Mouse (Mus musculus) T-helper 2 cell (primary cell): ENCODE data around the gene Fras1.

Experiments
- in situ Hi-C: fragments of 300-600 bp; cut with MboI, MseI; formaldehyde crosslinking; loops from one replicate; pipeline ENCODE4 v1.15.1; 2025; ENCODE audit warnings: high pct_unique_total_duplicates

The Fras1 gene

GRCm38 (mm10) chr5:96405139-96405842 lies 31.5 kb downstream of the Fras1 start:
- in situ Hi-C loops = no loop called here

GRCm38 (mm10) chr5:96408291-96408690 lies 34.5 kb downstream of the Fras1 start:
- in situ Hi-C loops = no loop called here

GRCm38 (mm10) chr5:96412754-96413394 lies 39.1 kb downstream of the Fras1 start:
- in situ Hi-C loops = no loop called here

DNA sequence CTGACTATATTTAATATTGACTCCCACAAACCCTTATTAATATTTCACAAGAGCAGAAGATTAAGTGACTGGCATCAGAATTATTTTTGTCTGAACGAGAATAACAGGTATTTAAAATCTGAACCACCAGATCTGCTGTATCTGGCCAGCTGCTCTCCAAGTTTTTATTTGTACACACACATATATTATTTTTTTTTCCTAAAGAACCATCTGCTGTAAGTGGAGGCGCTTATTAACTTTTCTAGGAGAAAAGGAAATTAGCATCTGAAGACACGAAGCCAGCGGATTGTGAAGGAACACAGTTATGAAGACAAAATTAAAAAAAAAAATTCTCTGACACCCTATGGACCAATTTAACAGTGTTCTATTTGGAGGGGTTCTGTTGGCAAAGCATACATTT lies 43.4 kb downstream of the Fras1 start:
- in situ Hi-C loops = no loop called here

DNA sequence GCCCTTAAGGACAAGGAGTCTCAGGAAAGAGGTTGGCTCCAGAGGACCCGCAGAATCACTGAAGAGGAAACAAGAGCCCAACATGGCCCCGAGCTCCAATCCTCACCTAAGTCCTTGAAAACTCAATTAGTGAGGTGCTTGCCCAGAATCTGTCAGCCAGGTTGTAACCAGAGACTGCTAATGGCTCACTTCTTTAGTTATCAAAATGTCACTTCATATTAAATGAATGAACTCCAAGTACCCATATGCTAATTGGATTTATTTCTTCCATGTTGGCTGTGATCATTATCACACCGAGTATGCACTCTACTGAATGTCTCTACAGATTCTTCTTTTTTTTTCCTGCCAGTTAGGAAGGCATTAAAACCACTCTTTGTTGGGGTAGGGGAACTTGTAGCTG lies 47.8 kb downstream of the Fras1 start:
- in situ Hi-C loops = no loop called here

DNA sequence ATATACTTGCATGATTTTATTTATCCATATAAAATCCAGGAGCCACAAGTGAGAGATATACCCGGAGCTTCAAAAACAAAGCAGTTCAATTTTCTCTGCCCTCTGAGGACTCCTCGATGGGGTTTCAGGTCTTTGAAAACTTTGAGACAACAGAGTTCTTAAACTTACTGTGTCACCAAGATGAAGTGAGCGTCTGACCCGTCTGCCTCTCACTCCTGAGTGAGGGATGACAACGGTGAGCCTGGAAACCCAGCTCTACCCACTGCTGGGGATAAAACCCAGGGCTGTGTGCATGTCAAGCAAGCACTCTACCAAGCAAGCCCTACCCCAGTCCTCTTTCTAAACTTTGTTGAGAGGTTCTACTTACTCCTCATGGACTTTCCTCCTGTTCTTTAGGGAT lies 49.0 kb downstream of the Fras1 start:
- in situ Hi-C loops = no loop called here

DNA sequence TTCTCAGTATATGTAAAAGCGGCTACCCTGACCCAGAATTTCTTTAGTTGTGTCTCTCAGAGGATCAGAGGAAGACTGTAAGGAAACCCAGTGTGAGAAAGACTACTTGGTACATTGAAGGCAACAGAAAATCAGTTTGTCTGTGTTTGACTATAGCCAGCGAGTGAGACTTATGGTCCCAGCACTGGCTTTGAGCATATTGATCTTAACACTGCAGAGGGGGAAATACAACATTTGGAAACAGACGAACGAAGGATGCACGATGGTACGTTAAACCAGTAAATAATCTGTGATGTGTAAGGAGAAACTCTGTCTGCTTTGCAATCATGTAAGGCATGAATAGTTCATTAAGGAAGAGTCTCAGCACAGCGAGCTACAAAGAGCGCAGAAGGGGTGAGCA lies 51.6 kb downstream of the Fras1 start:
- in situ Hi-C loops = no loop called here

DNA sequence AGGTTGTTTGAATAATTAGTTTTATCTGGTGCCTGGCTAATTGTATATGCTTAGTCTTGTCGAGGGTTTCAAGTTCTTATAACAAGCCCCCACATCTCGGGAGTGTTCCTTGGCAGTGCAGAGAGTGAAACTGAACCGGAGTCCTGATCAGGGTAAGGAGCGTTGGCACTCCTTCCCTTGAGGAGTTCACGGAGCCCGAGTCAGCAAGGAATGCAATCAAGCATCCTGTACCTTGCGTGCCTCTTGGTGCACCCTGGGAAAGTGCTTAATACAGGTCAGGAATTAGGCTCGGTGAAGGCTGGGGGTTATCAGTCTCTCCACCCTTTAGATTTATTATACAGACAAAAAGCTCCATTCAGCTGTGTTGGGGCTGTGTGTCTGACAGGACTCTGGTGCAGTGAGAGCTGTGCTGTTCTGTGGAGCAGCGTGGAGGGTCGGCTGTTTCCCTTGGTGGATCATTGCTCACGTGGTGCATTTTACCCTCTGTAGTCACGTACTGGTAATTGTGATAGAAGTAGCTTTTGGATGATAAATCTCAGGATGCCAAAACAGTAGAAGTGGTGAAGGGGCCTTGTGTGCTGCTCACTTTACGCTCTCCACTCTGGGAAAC lies 55.9 kb downstream of the Fras1 start:
- in situ Hi-C loops = no loop called here

DNA sequence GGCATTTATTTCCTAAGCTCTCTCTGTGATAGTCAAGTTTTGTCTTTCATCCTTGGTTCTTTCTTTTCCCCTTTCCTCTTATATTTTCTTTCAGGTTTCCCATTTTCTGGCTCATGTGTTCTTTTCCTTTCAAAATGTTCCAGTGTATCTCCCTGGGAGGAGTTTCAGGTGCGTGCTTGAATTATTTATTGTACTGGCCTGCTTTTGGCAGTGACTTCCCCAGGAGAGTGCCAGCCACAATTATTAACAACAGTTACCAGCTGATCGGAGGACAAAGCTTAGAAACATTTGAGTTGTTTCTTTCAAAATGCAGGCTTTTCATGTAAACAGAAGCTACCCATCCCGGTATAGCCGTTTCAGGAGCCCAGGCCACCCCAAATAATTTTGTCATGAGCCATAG lies 64.1 kb downstream of the Fras1 start:
- in situ Hi-C loops = no loop called here

- in situ Hi-C loops = no loop called here
These were observed 66.1 kb downstream of the Fras1 start for GRCm38 (mm10) chr5:96439811-96440210.

DNA sequence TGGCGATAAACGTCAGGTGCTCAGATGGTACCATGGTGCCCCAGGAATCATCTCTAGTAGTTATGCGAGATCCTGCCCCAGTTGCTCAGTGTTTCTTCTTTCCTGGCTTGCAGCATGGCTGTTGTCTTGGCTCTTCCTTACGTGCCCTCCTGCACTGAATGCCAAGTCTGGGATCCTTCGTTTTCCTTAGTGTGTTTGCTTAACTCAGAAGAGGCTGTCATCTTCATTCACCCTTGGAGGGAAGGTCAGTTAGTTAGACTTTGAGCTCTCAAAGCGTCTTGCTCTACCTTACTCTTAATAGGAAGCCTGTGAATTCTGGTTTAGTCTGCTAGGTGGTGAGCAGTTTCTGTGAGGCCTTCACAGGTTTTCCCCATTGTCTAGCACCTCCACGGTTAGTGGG lies 73.7 kb downstream of the Fras1 start:
- in situ Hi-C loops = no loop called here

- in situ Hi-C loops = no loop called here
These were observed 78.3 kb downstream of the Fras1 start for GRCm38 (mm10) chr5:96452027-96452426.

GRCm38 (mm10) chr5:96453386-96453785 lies 79.6 kb downstream of the Fras1 start:
- in situ Hi-C loops = no loop called here

DNA sequence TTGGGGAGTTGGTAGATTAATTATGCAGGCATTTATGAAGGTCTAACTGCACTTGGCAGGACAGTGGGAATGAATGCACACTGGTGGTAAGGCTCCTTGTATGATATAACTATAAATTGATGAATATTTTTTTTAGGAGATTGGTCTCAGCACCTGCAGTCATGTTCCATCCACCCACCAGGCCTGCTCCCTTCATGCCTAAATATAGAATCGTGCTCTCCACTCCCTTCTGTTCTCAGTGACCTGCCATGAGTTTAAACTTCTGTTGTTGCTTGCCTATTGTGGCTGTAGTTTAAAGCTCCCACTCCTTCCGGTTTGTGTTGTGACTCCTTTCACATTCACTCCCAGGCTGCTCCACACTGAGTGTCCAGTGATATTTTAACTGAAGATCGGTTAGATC lies 80.7 kb downstream of the Fras1 start:
- in situ Hi-C loops = no loop called here

GRCm38 (mm10) chr5:96455241-96455640 lies 81.5 kb downstream of the Fras1 start:
- in situ Hi-C loops = no loop called here

DNA sequence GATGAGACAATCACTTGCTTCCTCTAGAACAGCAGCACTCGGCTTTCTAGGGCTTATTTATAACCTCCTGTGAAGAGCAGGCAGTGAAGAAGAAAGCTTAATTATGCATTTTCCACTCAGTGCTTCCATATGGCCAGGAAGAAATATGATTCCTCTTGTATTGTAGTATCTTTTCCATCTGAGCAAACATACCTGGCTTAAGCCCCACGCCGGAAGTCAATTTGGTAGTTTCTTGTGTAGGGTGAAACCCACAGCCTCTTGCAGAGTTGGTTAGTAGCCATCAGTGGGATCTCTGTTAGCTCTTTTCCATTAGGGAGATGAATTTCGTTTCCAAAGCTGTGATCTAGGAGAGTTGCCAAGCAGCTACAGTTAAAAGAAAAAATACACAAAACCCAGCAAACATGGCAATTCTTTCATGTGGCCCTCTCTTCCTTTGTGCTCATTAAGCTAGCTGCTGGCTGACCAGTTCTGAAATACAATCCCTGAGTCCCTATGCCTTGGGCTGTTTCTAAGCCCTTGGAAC lies 83.7 kb downstream of the Fras1 start:
- in situ Hi-C loops = no loop called here

GRCm38 (mm10) chr5:96459605-96460004 lies 85.8 kb downstream of the Fras1 start:
- in situ Hi-C loops = no loop called here

GRCm38 (mm10) chr5:96462197-96462596 lies 88.4 kb downstream of the Fras1 start:
- in situ Hi-C loops = no loop called here

GRCm38 (mm10) chr5:96466461-96466860 lies 92.7 kb downstream of the Fras1 start:
- in situ Hi-C loops = no loop called here

DNA sequence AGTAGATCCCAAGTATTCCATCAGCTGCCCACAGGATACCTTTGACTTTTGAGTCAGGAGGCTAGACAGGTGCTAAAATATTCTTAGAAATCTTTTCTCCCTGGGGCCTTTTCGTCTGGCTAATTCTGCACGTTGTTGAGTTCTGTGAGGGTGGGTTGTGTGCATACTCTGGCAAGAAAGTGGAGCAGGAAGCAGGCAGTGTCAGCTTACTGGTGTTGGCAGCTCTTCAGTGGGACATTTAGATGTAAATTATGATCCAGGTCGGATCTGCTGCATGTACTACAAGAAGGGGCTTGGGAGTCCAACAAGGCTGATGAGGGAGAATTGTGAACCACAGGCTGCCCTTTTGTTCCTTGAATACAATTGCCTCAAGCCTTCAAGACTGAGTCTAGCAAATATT lies 98.2 kb downstream of the Fras1 start:
- in situ Hi-C loops = no loop called here

DNA sequence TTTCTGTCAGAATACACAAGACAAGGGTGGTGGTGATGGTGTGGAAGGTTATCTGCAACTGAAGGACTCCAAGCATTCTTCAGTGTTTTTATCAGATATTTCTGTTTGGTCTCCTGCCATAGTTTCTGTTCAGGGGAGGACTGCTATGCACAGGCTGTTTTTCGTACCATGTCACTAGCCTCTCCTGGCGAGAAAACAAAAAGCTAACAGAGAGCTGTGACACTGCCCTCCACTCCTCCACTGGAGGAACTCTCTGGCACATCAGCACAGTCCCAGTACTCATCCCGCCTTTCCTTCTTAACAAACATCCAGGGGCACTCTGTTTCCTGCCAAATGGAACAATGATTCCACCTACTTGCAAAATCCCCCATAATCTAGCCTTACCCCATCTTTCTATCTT lies 101.7 kb downstream of the Fras1 start:
- in situ Hi-C loops = no loop called here

- in situ Hi-C loops = no loop called here
These were observed 105.2 kb downstream of the Fras1 start for GRCm38 (mm10) chr5:96479003-96479402.

DNA sequence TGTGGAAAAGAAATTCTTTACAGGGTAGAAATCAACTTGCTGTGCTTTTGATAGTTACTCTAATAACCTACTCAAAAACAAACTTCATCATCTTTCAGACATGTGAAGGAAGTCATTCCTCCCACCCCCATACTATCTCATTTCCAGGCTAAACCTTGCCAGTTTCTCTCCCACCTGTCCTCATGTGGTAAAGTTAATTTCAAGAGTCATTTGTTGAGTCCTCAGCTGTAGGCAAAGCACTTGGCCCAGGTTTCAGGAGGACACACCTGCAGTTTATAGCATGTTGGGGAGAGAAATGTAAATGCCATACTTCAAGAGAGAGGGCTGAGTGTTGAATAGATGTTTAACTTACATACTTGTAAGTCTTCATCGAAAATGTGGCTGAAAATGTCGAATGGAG lies 107.4 kb downstream of the Fras1 start:
- in situ Hi-C loops = no loop called here
